Mouse (Mus musculus): ENCODE measurements around the gene Setd7.

- no peak for TF ChIP-seq EP300 (IDR thresholded peaks at IDR 0.05)
- TF ChIP-seq CTCF (IDR thresholded peaks at IDR 0.05): no peak
Measured at GRCm38 (mm10) chr3:51475706-51476105, 85.0 kb downstream of the Setd7 start.

All from lung, postnatal 0 days (tissue).